Mouse (Mus musculus) activated CD4-positive, CD25-positive, alpha-beta regulatory T cell, adult 4 months (primary cell): ENCODE measurements around the gene Pcdh10. TPM values are rescaled to one million over a fixed set of nuclear protein-coding genes. Genes with fewer than 3 reads are reported as not detected.

Experiments used
- ATAC-seq: one replicate; pipeline ENCODE4 v1.8.0; 2017
- polyA plus RNA-seq, 2 experiments: library from polyadenylated mRNA; unstranded; fragments of 100-300 nt; shearing (Covaris generic); gene quantifications; one replicate each; pipeline ENCODE4 v1.2.1; 2017

Pcdh10 gene
- under 1 TPM in 1 of 2 experiments, not detected in 1; 0.09 TPM for polyA plus RNA-seq

- ATAC-seq: no peak
These were observed at the start of gene Pcdh10 for GRCm38 (mm10) chr3:45378145-45378544. Pcdh10 (plus strand) TSS chr3:45378398.

GRCm38 (mm10) chr3:45355919-45356318 lies 22.3 kb upstream of the Pcdh10 start:
- ATAC-seq: no peak

GRCm38 (mm10) chr3:45368952-45369351 lies 9.2 kb upstream of the Pcdh10 start:
- no peak for ATAC-seq

- ATAC-seq: no peak
These were observed 2.3 kb upstream of the Pcdh10 start for GRCm38 (mm10) chr3:45375761-45376500.

GRCm38 (mm10) chr3:45376501-45377390 lies 1.5 kb upstream of the Pcdh10 start:
- ATAC-seq: no peak

- no peak for ATAC-seq
These were observed 703 bp upstream of the Pcdh10 start for GRCm38 (mm10) chr3:45377391-45377998.

- no peak for ATAC-seq
These were observed 1.4 kb downstream of the Pcdh10 start for GRCm38 (mm10) chr3:45379541-45379971.

- no peak for ATAC-seq
These were observed 2.0 kb downstream of the Pcdh10 start for GRCm38 (mm10) chr3:45379972-45380761.

- ATAC-seq: no peak
These were observed 2.9 kb downstream of the Pcdh10 start for GRCm38 (mm10) chr3:45380811-45381761.

- ATAC-seq: no peak
These were observed 4.0 kb downstream of the Pcdh10 start for GRCm38 (mm10) chr3:45382032-45382755.

- ATAC-seq: no peak
These were observed 5.6 kb downstream of the Pcdh10 start for GRCm38 (mm10) chr3:45383831-45384230.

- no peak for ATAC-seq
These were observed 6.8 kb downstream of the Pcdh10 start for GRCm38 (mm10) chr3:45385028-45385427.

- ATAC-seq: no peak
These were observed 7.3 kb downstream of the Pcdh10 start for GRCm38 (mm10) chr3:45385451-45385850.

- no peak for ATAC-seq
These were observed 8.3 kb downstream of the Pcdh10 start for GRCm38 (mm10) chr3:45386512-45386911.

- ATAC-seq: no peak
These were observed 18.9 kb downstream of the Pcdh10 start for GRCm38 (mm10) chr3:45397101-45397500.

- ATAC-seq: no peak
These were observed 25.0 kb downstream of the Pcdh10 start for GRCm38 (mm10) chr3:45403239-45403638.

- ATAC-seq: no peak
These were observed 53.5 kb downstream of the Pcdh10 start for GRCm38 (mm10) chr3:45431691-45432090.

- no peak for ATAC-seq
These were observed 54.1 kb downstream of the Pcdh10 start for GRCm38 (mm10) chr3:45432172-45432765.
